8 mouse cellular contexts compared by ENCODE assay signal in genomic region chr12:57194609-57195008, GRCm38 (mm10). TPM values are rescaled to one million over a fixed set of nuclear protein-coding genes. Genes with fewer than 3 reads are reported as not detected.
DNase-seq lines count a peak whose midpoint lies in the region; ATAC-seq and TF ChIP-seq lines count a peak whose summit lies in the region.

No protein-coding gene starts in this region.

- no peak overlapping the region for H3K4me3 ChIP-seq in thymus, adult 2 months (ENCODE audit: control insufficient read depth, insufficient read depth, low read length)
- H3K4me3 ChIP-seq in forebrain, embryonic 14.5 days (ENCODE audit: low read depth, low read length) = no peak overlapping the region
- peak overlapping the region; percentile 24 for H3K4me3 ChIP-seq in liver, postnatal 0 days (ENCODE audit: low read depth, low read length)

- no peak for TF ChIP-seq CTCF in thymus, adult 2 months (IDR thresholded peaks at IDR 0.05; ENCODE audit: borderline replicate concordance, control insufficient read depth, extremely low read depth, insufficient read depth, low read length, poor library complexity)
- peak; percentile 87 for TF ChIP-seq CTCF in liver, postnatal 0 days (IDR thresholded peaks at IDR 0.05; ENCODE audit: low read depth)

- no peak for TF ChIP-seq POLR2A in thymus, adult 2 months (IDR thresholded peaks at IDR 0.05; ENCODE audit: control insufficient read depth, extremely low read depth, insufficient read depth, low read length, poor library complexity)

- WGBS in thymus, adult 2 months = 31% methylated on average over 3 of the region's 3 CpGs
- WGBS in forebrain, embryonic 14.5 days = 25% methylated on average over 3 of the region's 3 CpGs
- 18% methylated on average over 3 of the region's 3 CpGs for WGBS in liver, postnatal 0 days (ENCODE audit: insufficient replicate concordance)

- ATAC-seq in cerebellum, adult (ENCODE audit: insufficient number of reproducible peaks, low FRiP score, low TSS enrichment) = no peak
- peak; percentile 58; the same call in 1 of the 2 replicates for ATAC-seq in forebrain, embryonic 14.5 days
- ATAC-seq in liver, postnatal 0 days = peak; percentile 70

- peak; percentile 84 for TF ChIP-seq EP300 in liver, postnatal 0 days (IDR thresholded peaks at IDR 0.05; ENCODE audit: low read depth)

- peaks cover 8% of the 10 kb centered on the region for H3K27me3 ChIP-seq in thymus, adult 2 months (ENCODE audit: control insufficient read depth, insufficient read depth, low read length)
- H3K27me3 ChIP-seq in forebrain, embryonic 14.5 days (replicated peaks; ENCODE audit: control insufficient read depth, insufficient read depth, low read length) = peaks cover 8% of the 10 kb centered on the region; the same call in 1 of the 2 replicates
- 0 out of 2 replicates have a peak, but pooled peaks cover 5% of the 10 kb centered on the region for H3K27me3 ChIP-seq in liver, postnatal 0 days (ENCODE audit: insufficient read depth, low read length)

- peak; percentile 17 for DNase-seq in cerebellum, adult 9-10 months
- DNase-seq in thymus, postnatal 14 days = peak; percentile 12
- DNase-seq in thymus, adult 2 months = no peak
- DNase-seq in forebrain, embryonic 14.5 days (ENCODE audit: low spot score) = peak; percentile 68
- DNase-seq in liver, postnatal 0 days = peak; percentile 35
- no peak for DNase-seq in right cerebral cortex, postnatal 25 days
- no peak for DNase-seq in right cerebral cortex, adult 18-20 months

- H3K36me3 ChIP-seq in thymus, adult 2 months (ENCODE audit: control insufficient read depth, insufficient read depth, low read length) = no peaks in the 10 kb centered on the region
- H3K36me3 ChIP-seq in forebrain, embryonic 14.5 days (ENCODE audit: control insufficient read depth, insufficient read depth, low read length) = no peaks in the 10 kb centered on the region
- H3K36me3 ChIP-seq in liver, postnatal 0 days (replicated peaks; ENCODE audit: insufficient read depth, low read length) = no peaks in the 10 kb centered on the region

- H3K9me3 ChIP-seq in forebrain, embryonic 14.5 days (replicated peaks; ENCODE audit: control insufficient read depth, low read length) = no peaks in the 10 kb centered on the region
- no peaks in the 10 kb centered on the region for H3K9me3 ChIP-seq in liver, postnatal 0 days (ENCODE audit: low read length)

- no peak overlapping the region for H3K27ac ChIP-seq in thymus, adult 2 months (ENCODE audit: control insufficient read depth, insufficient read depth, low read length)
- H3K27ac ChIP-seq in forebrain, embryonic 14.5 days (ENCODE audit: low read depth, low read length) = no peak overlapping the region
- H3K27ac ChIP-seq in liver, postnatal 0 days (ENCODE audit: low read depth) = no peak overlapping the region

- no peak overlapping the region for H3K4me2 ChIP-seq in forebrain, embryonic 14.5 days (ENCODE audit: low read length)
- peak overlapping the region; percentile 31 for H3K4me2 ChIP-seq in liver, postnatal 0 days (ENCODE audit: low read depth, low read length)

- no peak overlapping the region for H3K9ac ChIP-seq in forebrain, embryonic 14.5 days (ENCODE audit: low read length)
- no peak overlapping the region for H3K9ac ChIP-seq in liver, postnatal 0 days (replicated peaks)

- H3K4me1 ChIP-seq in thymus, adult 2 months (replicated peaks; ENCODE audit: control insufficient read depth, insufficient read depth, low read length) = no peaks in the 10 kb centered on the region
- no peaks in the 10 kb centered on the region for H3K4me1 ChIP-seq in forebrain, embryonic 14.5 days (ENCODE audit: control insufficient read depth, insufficient read depth, low read length)
- peaks cover 4% of the 10 kb centered on the region; the same call in 1 of the 2 replicates for H3K4me1 ChIP-seq in liver, postnatal 0 days (ENCODE audit: insufficient read depth)

RNA-seq across cellular contexts. Expression of gene Slc25a21, which starts 2.7 kb away (rescaled TPM):
- 0.03 TPM in 1 of 2 replicates, not detected in the other for polyA plus RNA-seq in thymus, adult 2 months (2012; rRNA removed)
- 0.16 TPM in 1 of 2 replicates, not detected in the other for polyA plus RNA-seq in forebrain, embryonic 14.5 days (2014; fragmentation: Nextera tagmentation; extraction: Ambion mirVana)
- 10.8 and 12.6 TPM in 2 replicates for polyA plus RNA-seq in liver, postnatal 0 days (2015; fragmentation: Nextera tagmentation; extraction: Ambion mirVana)

RNA-seq across cellular contexts. Expression of gene Prps1l3, which starts 35.6 kb away (rescaled TPM):
- polyA plus RNA-seq in thymus, adult 2 months (2012; rRNA removed) = 25.5 and 27.5 TPM in 2 replicates
- 50.4 and 51.1 TPM in 2 replicates for polyA plus RNA-seq in forebrain, embryonic 14.5 days (2014; fragmentation: Nextera tagmentation; extraction: Ambion mirVana)
- 20.8 and 22.8 TPM in 2 replicates for polyA plus RNA-seq in liver, postnatal 0 days (2015; fragmentation: Nextera tagmentation; extraction: Ambion mirVana)

RNA-seq across cellular contexts. Expression of gene Mipol1, which starts 35.6 kb away (rescaled TPM):
- 1.3 and 1.5 TPM in 2 replicates for polyA plus RNA-seq in thymus, adult 2 months (2012; rRNA removed)
- 5.5 and 6.4 TPM in 2 replicates for polyA plus RNA-seq in forebrain, embryonic 14.5 days (2014; fragmentation: Nextera tagmentation; extraction: Ambion mirVana)
- polyA plus RNA-seq in liver, postnatal 0 days (2015; fragmentation: Nextera tagmentation; extraction: Ambion mirVana) = 2.1 and 2.8 TPM in 2 replicates

Comparison
In these comparisons a context has a peak if more than half of its experiments do, and no peak if none do; other contexts are left out.
1. DNase-seq: peak in cerebellum, adult 9-10 months (single experiment), thymus, postnatal 14 days (single experiment), forebrain, embryonic 14.5 days (single experiment) and liver, postnatal 0 days (single experiment); none in thymus, adult 2 months (single experiment), right cerebral cortex, postnatal 25 days (single experiment) and right cerebral cortex, adult 18-20 months (single experiment).
2. RNA of gene Slc25a21, which starts 2.7 kb away (polyA plus RNA-seq): 10.8 to 12.6 TPM in liver, postnatal 0 days; 0.16 TPM in forebrain, embryonic 14.5 days and 0.03 TPM in thymus, adult 2 months; every median in the first group is over 10 times any median in the second.